Mouse (Mus musculus) myocyte (in vitro differentiated cells): ENCODE data around the gene Bicdl1.

Experiments
- CEBPB ChIP-seq: IDR thresholded peaks from 2 replicates; pipeline ENCODE4 v1.6.1; 2011; ENCODE audit warnings: mild to moderate bottlenecking, moderate library complexity; ENCODE audit not compliant: poor library complexity, insufficient read depth, severe bottlenecking
- E2F4 ChIP-seq: IDR thresholded peaks from one replicate; pipeline ENCODE4 v1.6.1; 2011; ENCODE audit warnings: mild to moderate bottlenecking, control low read depth, moderate library complexity; ENCODE audit not compliant: insufficient read depth
- MAX ChIP-seq: IDR thresholded peaks from one replicate; pipeline ENCODE4 v1.6.1; 2011; ENCODE audit warnings: low read depth, mild to moderate bottlenecking, control low read depth
- MYOD1 ChIP-seq, 3 experiments: IDR thresholded peaks; one replicate each; pipeline ENCODE4 v1.6.1; 2011; ENCODE audit warnings: control low read depth in 2 of 3, low read depth in 2 of 3, mild to moderate bottlenecking in 2 of 3, moderate library complexity in 1 of 3; ENCODE audit not compliant: insufficient read length in 2 of 3, control insufficient read depth in 1 of 3
- MYOG ChIP-seq, 3 experiments: IDR thresholded peaks; one replicate each; pipeline ENCODE4 v1.6.1; 2011; ENCODE audit warnings: control low read depth in 2 of 3, low read depth in 2 of 3, mild to moderate bottlenecking in 2 of 3; ENCODE audit not compliant: insufficient read length in 2 of 3, control insufficient read depth in 1 of 3, insufficient read depth in 1 of 3
- POLR2A ChIP-seq: IDR thresholded peaks from one replicate; pipeline ENCODE4 v1.6.1; 2011; ENCODE audit warnings: low read depth, mild to moderate bottlenecking, control low read depth, moderate library complexity; ENCODE audit not compliant: insufficient read length
- POLR2AphosphoS2 ChIP-seq: IDR thresholded peaks from one replicate; pipeline ENCODE4 v1.6.1; 2011; ENCODE audit warnings: low read depth, control low read depth; ENCODE audit not compliant: insufficient read length
- REST ChIP-seq: IDR thresholded peaks from one replicate; pipeline ENCODE4 v1.6.1; 2011; ENCODE audit warnings: mild to moderate bottlenecking, control low read depth, moderate library complexity; ENCODE audit not compliant: insufficient read depth, insufficient read length
- SRF ChIP-seq: IDR thresholded peaks from one replicate; pipeline ENCODE4 v1.6.1; 2011; ENCODE audit warnings: low read depth; ENCODE audit not compliant: control insufficient read depth, insufficient read length
- TCF12 ChIP-seq: IDR thresholded peaks from one replicate; pipeline ENCODE4 v1.6.1; 2011; ENCODE audit warnings: mild to moderate bottlenecking, control low read depth; ENCODE audit not compliant: poor library complexity, insufficient read depth, severe bottlenecking
- TCF3 ChIP-seq: IDR thresholded peaks from one replicate; pipeline ENCODE4 v1.6.1; 2011; ENCODE audit warnings: low read depth, control low read depth; ENCODE audit not compliant: insufficient read length
- USF1 ChIP-seq: IDR thresholded peaks from one replicate; pipeline ENCODE4 v1.6.1; 2011; ENCODE audit warnings: low read depth, mild to moderate bottlenecking, control low read depth, moderate library complexity

DNA sequence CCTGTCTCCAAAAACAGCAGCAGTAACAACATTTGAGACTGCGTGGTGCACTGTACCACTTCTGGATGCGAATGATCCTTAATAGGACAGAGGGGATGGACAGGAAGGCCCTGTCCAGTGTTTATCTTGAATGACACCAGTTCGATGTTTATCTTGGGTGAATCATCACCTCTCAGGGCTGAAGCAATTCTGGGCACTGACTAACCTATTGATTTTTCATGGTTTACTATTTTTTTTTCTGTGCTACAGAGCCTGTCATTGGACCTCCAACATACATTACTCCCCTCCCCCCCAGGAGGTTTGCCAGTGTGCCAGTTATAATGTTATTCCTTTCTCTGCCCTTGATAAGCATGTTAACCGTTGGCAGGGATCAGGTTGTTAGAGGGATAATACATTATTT is 43.9 kb upstream of the Bicdl1 start:
- TF ChIP-seq TCF12 (no peak), POLR2A (no peak), REST (no peak), USF1 (no peak), POLR2AphosphoS2 (no peak), MYOD1 (IDR thresholded peaks at IDR 0.05; ENCODE audit: control insufficient read depth in 1 of 3, insufficient read length in 2 of 3, low read depth in 2 of 3) (no peak), MYOG (IDR thresholded peaks at IDR 0.05; ENCODE audit: control insufficient read depth in 1 of 3, insufficient read depth in 1 of 3, insufficient read length in 2 of 3, low read depth in 2 of 3) (no peak), E2F4 (no peak), MAX (no peak), CEBPB (no peak), TCF3 (no peak), SRF (no peak)
